Mouse (Mus musculus) layer of hippocampus, adult 9-11 months (tissue): ENCODE results near the gene Fcho1.

Source experiments
- DNase-seq: peaks from one replicate; pipeline ENCODE4 v3.0.0; 2022

Gene Fcho1

DNA sequence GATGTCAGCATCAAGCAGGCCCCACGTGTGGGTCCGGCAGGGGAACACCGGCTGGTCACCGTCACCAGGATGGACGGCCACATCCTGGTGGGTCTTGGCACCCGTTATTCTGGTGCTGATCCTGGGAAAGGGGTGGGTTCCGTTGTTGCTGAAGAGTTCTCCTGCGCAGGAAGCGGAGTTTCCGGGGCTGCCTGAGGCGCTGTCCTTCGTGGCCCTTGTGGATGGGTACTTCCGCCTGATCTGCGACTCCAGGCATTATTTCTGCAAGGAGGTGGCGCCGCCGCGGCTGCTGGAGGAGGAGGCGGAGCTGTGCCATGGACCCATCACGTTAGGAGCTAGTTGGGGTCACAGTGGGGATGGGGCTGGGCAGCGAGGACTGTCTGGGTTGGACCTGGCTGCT lies 45.0 kb downstream of the Fcho1 start:
- DNase-seq = no peak

DNA sequence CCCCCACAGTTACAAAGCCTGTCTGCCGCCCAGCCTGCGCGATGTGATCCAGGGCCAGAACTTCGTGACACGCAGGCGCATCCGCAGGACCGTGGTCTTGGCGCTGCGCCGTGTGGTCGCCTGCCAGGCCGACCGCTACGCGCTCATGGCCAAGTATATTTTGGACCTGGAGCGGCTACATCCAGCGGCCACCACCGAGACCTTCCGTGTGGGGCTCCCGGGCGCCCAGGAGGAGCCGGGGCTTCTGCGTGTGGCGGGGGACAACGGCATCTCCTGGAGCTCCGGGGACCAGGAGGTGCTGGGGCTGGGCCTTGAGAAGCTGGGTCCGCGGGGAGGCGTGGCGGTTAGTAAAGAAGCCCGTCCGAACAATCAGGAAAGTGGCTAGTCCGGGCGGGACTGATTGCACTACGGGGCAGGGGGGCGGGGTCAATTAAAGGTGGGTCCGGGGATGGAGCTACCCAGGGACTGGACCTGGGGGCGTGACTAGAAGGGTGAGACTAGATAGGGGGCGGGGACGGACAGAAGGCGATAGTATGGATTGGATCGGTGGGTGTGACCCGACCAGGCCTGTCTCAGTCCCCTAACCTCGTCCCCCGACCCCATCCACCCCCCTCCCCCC lies 45.9 kb downstream of the Fcho1 start:
- no peak for DNase-seq

DNA sequence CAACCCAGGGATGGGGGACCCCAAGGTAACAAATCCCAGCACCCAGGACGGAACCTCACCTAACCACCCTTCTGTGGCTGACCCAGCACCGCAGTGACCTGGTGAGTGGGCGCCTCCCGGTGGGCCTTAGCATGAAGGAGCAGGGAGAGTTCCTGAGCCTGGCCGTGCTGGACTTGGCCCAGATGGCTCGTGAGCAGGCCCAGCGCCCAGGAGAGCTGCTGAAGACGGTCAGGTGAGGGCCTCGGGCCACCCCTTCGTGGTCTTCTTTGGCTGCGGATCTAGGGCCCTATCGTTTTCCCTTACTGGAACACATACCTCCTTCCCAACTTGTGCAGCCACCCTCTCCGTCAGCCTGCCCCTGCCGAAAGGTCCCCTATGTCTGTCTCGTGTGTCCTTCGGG lies 46.4 kb downstream of the Fcho1 start:
- DNase-seq = no peak

DNA sequence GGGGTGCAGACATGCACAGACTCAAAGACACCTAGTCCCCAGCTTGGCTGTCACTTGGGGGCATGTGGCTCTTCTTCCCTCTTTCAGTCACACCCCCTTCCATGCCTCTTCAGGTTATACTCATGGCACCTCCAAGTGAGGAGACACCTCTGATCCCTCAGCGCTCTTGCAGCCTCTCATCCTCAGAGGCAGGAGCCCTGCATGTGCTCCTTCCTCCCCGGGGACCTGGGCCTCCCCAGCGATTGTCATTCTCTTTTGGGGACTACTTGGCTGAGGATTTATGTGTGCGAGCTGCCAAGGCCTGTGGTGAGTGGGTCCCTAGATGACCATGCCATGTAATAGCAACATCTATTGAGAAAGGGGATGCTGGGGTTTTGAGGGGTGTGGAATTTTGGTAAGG lies 47.3 kb downstream of the Fcho1 start:
- DNase-seq = no peak

DNA sequence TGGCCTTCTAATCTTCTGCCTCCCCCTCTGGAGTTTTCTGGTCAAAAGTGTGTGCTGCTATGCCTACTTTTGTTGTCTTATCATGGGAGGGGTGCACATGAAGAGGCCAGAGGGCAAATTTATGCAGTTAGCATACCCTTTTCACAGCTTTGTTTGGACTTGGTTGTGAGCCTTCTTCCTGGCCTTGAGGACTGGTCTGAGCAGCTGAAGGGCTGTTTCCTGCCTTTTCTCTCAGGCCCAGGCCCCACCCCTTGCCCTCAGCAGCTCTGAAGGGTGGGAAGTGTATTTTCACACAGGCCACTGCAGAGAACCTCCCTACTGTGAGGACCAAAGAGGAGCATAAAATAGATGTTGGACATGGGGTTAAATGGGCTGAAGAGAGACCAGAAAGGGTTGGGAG lies 48.0 kb downstream of the Fcho1 start:
- DNase-seq = no peak

GRCm38 (mm10) chr8:71676803-71677202 lies 48.7 kb downstream of the Fcho1 start:
- DNase-seq = no peak

DNA sequence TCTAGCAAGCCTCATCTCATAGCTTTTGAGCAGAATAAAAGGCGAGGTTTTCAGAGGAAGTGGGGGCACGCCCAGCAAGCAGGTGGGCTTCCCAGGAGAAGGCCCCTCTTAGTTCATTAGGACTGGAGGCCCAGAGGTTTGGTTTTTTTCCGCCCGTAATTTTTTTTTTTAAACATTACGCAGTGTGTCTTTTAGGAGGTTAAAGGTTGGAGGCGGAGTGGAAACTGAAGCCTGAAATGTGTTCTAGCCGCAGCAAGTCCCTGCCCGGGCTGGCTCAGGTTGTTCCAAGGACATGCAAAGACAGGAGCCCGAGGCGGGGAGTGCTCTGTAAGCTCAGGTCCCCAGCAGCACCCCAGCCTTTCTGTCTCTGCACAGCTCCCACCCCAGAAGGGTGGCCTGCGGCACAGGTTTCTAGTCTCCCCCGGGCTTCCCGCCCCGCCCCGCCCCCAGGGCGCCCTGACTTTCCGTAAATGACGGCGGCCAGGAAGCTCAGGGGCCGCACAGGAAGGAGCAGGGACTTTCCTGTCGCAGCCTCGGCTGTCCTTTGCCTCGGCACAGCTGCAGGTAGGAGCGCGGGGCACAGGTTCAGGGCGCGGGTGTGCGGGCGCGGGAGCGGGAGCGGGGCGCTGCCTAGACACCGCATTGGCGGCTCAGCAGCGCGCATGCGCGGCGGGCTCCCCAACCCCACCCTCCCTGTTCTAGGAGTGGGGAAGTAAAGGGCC lies 49.3 kb downstream of the Fcho1 start, which contains the start of gene Jak3:
Jak3 (plus strand) TSS at position 277 of the 722 bp plus-strand sequence.
- DNase-seq = no peak

GRCm38 (mm10) chr8:71675456-71676019 lies 50.0 kb downstream of the Fcho1 start:
- no peak for DNase-seq

DNA sequence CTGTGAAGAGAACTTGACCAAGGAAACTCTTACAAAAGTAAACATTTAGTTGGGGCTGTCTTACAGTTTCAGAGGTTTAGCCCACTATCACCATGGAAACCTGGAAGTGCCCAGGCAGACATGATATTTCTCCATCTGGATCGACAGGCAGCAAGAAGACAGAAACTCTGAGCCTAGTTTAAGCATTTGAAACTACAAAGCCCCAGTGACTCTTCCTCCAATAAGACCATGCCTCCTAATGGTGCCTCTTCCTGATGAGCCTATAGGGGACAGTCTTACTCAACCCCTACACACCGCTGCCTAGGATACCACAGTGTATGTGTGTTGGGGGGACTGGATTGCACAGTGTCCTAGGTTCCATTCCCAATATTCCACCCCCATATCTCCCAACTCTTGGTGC lies 51.4 kb downstream of the Fcho1 start:
- DNase-seq = no peak

GRCm38 (mm10) chr8:71672168-71672735 lies 53.3 kb downstream of the Fcho1 start:
- DNase-seq = no peak

DNA sequence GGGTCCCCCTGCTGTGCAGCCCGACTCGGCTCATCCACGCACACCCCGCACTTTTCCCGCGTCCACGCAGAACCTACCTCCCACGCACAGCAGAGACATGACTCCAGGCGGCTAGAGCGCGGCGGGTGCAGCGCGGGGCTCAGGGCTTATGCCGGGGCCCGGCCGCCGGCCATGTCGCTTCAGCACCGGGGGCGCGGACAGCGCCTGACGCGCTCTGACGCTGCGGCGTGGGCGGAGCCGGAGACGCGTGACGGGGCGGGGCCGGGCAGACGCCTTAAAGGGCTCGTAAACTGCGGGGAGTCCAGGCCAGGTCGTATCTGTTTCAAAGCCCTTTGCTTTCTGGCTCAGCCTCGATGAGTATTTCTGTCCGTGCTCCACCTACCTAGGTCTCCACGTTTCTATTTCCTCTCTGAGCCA lies 54.0 kb downstream of the Fcho1 start, which contains the start of gene Unc13a:
Unc13a (minus strand) TSS at position 209 of the 417 bp plus-strand sequence.
- peak; percentile 91 for DNase-seq

- DNase-seq = peak; percentile 77
These were observed 54.6 kb downstream of the Fcho1 start for GRCm38 (mm10) chr8:71670621-71671548.

DNA sequence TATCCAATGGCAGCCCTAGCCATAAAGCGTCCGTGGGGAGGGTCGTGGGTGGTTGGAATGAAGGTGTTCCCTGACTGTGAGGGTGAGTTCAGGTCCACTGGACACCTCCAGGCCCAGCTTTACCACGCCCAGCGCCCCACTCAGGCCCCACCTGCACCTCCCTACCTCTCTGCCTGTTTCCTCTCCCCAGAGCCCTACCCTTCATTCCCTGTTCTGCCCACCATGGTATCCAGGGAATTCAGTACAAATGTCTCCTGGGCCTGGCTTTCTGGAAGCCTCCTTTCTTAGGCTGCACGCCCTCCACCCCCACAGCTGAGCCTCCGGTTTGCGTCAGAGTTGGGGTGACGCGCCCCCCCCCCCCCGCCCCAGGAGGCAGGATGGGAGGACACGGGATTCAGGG lies 55.3 kb downstream of the Fcho1 start:
- DNase-seq = no peak

DNA sequence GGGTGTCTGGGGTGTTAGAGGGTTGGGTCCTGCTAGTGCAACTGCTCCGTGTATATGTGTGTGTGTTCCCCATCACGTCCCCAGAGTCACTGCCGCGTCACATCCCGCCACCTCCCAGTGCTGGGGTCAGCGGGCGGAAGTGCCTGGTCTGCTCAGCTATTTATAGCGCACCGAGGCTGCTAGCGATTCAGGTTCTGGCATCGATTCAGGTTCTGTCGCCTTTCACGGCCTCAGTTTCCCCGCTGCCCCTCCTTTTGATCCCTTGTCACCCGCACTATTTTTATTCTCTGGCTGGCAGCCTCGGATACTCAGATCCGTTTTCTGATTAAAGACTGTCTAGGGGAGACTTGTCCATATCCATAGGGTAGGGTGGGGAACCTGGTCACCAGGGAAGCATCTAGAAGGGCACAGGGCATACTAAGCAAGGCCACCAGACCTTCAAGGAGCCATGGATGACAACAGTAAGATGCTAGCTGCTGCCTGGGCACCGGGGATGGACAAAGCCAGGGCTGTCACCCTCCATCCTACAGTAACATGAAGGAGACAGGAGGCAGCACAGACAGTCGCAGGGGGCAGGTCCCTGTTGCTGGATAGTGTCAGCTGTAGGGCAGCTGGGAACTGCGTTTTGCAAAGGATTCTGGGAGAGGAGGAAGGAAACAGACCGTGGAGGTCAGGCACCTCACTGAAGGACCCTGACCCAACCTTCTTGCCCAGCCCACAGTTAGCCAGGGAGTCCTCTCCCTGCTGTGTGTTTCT lies 57.1 kb downstream of the Fcho1 start:
- DNase-seq = peak; percentile 66

GRCm38 (mm10) chr8:71667256-71667655 lies 58.3 kb downstream of the Fcho1 start:
- no peak for DNase-seq

- no peak for DNase-seq
These were observed 58.7 kb downstream of the Fcho1 start for GRCm38 (mm10) chr8:71666855-71667254.

DNA sequence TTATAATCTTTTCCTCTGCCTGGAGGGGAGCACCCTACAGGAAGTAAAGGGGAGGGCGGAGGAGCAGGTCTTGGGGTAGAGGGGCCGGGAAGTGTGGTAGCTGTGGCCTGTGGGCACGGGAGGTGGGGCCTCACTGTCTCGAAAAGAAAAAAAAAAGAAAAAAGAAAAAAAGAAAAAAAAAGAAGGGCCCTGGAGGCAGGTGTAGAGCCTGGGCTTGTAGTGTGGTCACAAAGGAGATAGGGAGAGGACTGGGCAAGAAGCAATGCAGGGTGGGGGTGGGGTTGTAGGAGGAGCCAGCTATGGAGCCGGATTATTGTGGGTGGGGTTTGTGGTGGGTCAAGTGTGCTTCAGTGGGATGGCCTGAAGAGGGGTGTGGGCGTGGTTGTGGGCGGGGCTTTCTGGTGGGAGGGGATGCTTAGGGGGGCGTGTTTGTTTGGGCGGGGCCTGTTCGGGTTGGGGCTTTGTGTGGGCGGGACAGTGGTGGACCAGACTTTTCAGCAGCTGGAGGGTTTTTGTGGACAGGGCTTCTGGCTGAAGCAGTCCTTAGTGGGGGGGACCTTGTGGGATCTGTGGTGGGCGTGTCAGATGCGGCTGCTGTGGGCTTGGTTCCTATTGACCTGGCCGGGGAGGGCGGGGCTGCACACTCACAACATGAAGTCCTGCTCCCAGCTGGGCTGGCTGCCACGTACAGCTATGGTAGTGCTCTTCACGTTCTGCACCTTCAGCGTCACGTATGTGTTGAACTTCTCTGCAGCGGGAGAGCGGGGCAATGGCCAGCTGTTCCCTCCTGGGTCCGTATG lies 60.0 kb downstream of the Fcho1 start:
- DNase-seq = peak; percentile 67

- DNase-seq = peak; percentile 85
These were observed 65.0 kb downstream of the Fcho1 start for GRCm38 (mm10) chr8:71660325-71661120.

GRCm38 (mm10) chr8:71659751-71660150 lies 65.8 kb downstream of the Fcho1 start:
- no peak for DNase-seq

- no peak for DNase-seq
These were observed 66.9 kb downstream of the Fcho1 start for GRCm38 (mm10) chr8:71658515-71659049.
